Mouse (Mus musculus) small intestine, adult 2 months (tissue): ENCODE measurements at regions not wholly inside any gene's neighbourhood (a gene's known extent, or its start where the extent isn't known, plus 50 kb on each side); places are given as distances from the start of the nearest gene placed in this dataset.

Experiments used
- CTCF ChIP-seq: fragments of 200-500 bp; IDR thresholded peaks from 2 replicates; pipeline ENCODE4 v1.5.1; 2012; ENCODE audit warnings: low read depth, mild to moderate bottlenecking, control low read depth, inconsistent platforms, low read length, moderate library complexity, mixed read lengths; ENCODE audit not compliant: insufficient replicate concordance, insufficient read length; ENCODE audit errors: extremely low read depth
- POLR2A ChIP-seq: fragments of 200-500 bp; IDR thresholded peaks from 2 replicates; pipeline ENCODE4 v1.6.1; 2012; ENCODE audit warnings: low read depth, mild to moderate bottlenecking, control low read depth, inconsistent platforms, low read length, moderate library complexity

DNA sequence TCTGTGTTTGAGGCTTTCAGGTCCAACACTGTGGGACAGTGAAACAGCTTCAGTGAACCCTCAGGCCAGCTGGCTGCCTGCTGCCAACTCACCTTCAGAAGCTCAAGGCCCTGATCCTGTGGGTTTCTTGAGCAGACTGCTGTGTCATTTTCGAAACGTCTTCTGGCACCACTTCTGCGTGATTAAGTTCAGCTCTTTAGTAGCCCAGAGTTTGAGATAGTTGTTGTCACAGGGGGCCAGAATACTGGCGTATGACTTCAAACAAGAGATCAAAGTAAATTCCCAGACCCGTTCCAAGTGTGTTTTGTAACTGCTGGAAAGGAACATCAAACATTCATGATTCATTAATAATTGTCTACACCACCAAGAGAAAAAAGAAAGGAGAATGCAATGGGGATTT is 236.9 kb downstream of the Snx13 start:
- TF ChIP-seq CTCF, result no peak
- TF ChIP-seq POLR2A, result no peak
